ENCODE assay signal across 29 mouse cellular contexts in the genomic region with DNA sequence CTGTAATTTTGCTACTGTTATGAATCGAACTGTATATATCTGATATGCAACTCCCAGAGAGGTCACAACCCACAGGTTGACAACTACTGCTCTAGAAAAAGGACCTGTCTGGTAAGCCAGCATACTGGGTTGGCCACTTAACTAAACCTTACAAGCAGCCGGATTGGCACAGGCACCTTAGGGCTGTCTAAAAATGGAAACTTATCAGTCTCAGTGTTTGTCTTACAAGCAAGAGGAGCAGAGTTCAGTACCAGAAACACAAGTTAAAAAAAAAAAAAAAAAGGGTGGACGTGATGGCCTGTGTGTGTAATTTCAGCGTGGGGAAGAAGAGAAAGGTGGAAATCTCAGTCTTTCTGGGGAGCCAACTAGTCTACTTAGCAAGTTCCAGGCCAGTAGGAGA. TPM values are rescaled to one million over a fixed set of nuclear protein-coding genes. Genes with fewer than 3 reads are reported as not detected.
DNase-seq lines count a peak whose midpoint lies in the region; ATAC-seq and TF ChIP-seq lines count a peak whose summit lies in the region.
"Had no signal": no experiment of that assay in that cellular context is flagged by ENCODE, and none has a peak within 500 bp of the region (broad histone marks: within the 10 kb centered on the region; RNA-seq: fewer than 3 reads in every experiment).

No protein-coding gene starts in this region.

- H3K4me2 ChIP-seq in heart, embryonic 13.5 days = peak overlapping the region; percentile 1
- no peak overlapping the region for H3K4me2 ChIP-seq in intestine, embryonic 15.5 days (replicated peaks)
- H3K4me2 ChIP-seq in intestine, postnatal 0 days (replicated peaks; ENCODE audit: low read depth) = no peak overlapping the region
- no peak overlapping the region for H3K4me2 ChIP-seq in intestine, embryonic 16.5 days (ENCODE audit: low read depth, low read length)
- no peak overlapping the region for H3K4me2 ChIP-seq in kidney, embryonic 15.5 days
- H3K4me2 ChIP-seq: embryonic facial prominence, embryonic 15.5 days; forebrain, embryonic 12.5 days; liver, embryonic 13.5 days; lung, embryonic 15.5 days; midbrain, embryonic 15.5 days; neural tube, embryonic 15.5 days had no signal

- H3K27me3 ChIP-seq in heart, embryonic 13.5 days (replicated peaks) = no peaks in the 10 kb centered on the region
- H3K27me3 ChIP-seq in intestine, embryonic 15.5 days (replicated peaks) = no peaks in the 10 kb centered on the region
- no peaks in the 10 kb centered on the region for H3K27me3 ChIP-seq in intestine, postnatal 0 days (replicated peaks; ENCODE audit: control insufficient read depth, insufficient read depth, low read length)
- H3K27me3 ChIP-seq in intestine, embryonic 16.5 days (replicated peaks; ENCODE audit: control insufficient read depth, insufficient read depth, low read length) = no peaks in the 10 kb centered on the region
- H3K27me3 ChIP-seq in kidney, embryonic 15.5 days = no peaks in the 10 kb centered on the region
- H3K27me3 ChIP-seq: embryonic facial prominence, embryonic 15.5 days; forebrain, embryonic 12.5 days; liver, embryonic 13.5 days; lung, embryonic 15.5 days; midbrain, embryonic 15.5 days; neural tube, embryonic 15.5 days had no signal

- peak; percentile 48 for DNase-seq in cerebellum, adult 9-10 months
- DNase-seq in cerebellum, adult 9-11 months = no peak
- DNase-seq in heart, postnatal 4 days = no peak
- DNase-seq: adrenal gland, postnatal 10 days; forebrain, postnatal 0 days; gastrocnemius, postnatal 10 days; kidney, adult 9 months; kidney, postnatal 14 days; layer of hippocampus, adult 9-11 months; liver, embryonic 13.5 days; retina, postnatal 1 day; right cerebral cortex, postnatal 14 days; thymus, adult 18-20 months; thymus, postnatal 25 days had no signal

- H3K9ac ChIP-seq in heart, embryonic 13.5 days = no peak overlapping the region
- no peak overlapping the region for H3K9ac ChIP-seq in intestine, embryonic 15.5 days
- H3K9ac ChIP-seq in intestine, postnatal 0 days (ENCODE audit: low read depth, low read length) = no peak overlapping the region
- no peak overlapping the region for H3K9ac ChIP-seq in intestine, embryonic 16.5 days (ENCODE audit: low read depth, low read length)
- no peak overlapping the region for H3K9ac ChIP-seq in kidney, embryonic 15.5 days
- H3K9ac ChIP-seq: embryonic facial prominence, embryonic 15.5 days; forebrain, embryonic 12.5 days; forebrain, postnatal 0 days; liver, embryonic 13.5 days; lung, embryonic 15.5 days; midbrain, embryonic 15.5 days; neural tube, embryonic 15.5 days had no signal

- H3K27ac ChIP-seq in heart, embryonic 13.5 days (replicated peaks) = peak overlapping the region; percentile 88
- H3K27ac ChIP-seq in intestine, embryonic 15.5 days = no peak overlapping the region
- H3K27ac ChIP-seq in intestine, postnatal 0 days (ENCODE audit: low read depth, low read length) = no peak overlapping the region
- no peak overlapping the region for H3K27ac ChIP-seq in intestine, embryonic 16.5 days (ENCODE audit: low read length)
- H3K27ac ChIP-seq in kidney, embryonic 15.5 days = no peak overlapping the region
- H3K27ac ChIP-seq: embryonic facial prominence, embryonic 10.5 days; embryonic facial prominence, embryonic 15.5 days; liver, embryonic 13.5 days; midbrain, embryonic 15.5 days; neural tube, embryonic 15.5 days had no signal

- no peak for TF ChIP-seq CTCF in intestine, postnatal 0 days (IDR thresholded peaks at IDR 0.05; ENCODE audit: low read depth)

- H3K4me1 ChIP-seq in heart, embryonic 13.5 days = peaks cover 32% of the 10 kb centered on the region
- H3K4me1 ChIP-seq in intestine, embryonic 15.5 days (replicated peaks) = peaks cover 10% of the 10 kb centered on the region
- H3K4me1 ChIP-seq in intestine, postnatal 0 days (replicated peaks; ENCODE audit: control insufficient read depth, insufficient read depth, low read length) = no peaks in the 10 kb centered on the region
- H3K4me1 ChIP-seq in intestine, embryonic 16.5 days (ENCODE audit: control insufficient read depth, insufficient read depth, low read length) = peaks cover 5% of the 10 kb centered on the region; the same call in 1 of the 2 replicates
- H3K4me1 ChIP-seq in kidney, embryonic 15.5 days = no peaks in the 10 kb centered on the region
- H3K4me1 ChIP-seq: embryonic facial prominence, embryonic 15.5 days; forebrain, embryonic 12.5 days; neural tube, embryonic 15.5 days had no signal

- peaks cover 35% of the 10 kb centered on the region for H3K36me3 ChIP-seq in heart, embryonic 13.5 days
- no peaks in the 10 kb centered on the region for H3K36me3 ChIP-seq in intestine, embryonic 15.5 days
- peaks cover 40% of the 10 kb centered on the region for H3K36me3 ChIP-seq in intestine, postnatal 0 days (ENCODE audit: control insufficient read depth, insufficient read depth)
- peaks cover 4% of the 10 kb centered on the region; the same call in 1 of the 2 replicates for H3K36me3 ChIP-seq in intestine, embryonic 16.5 days (ENCODE audit: control insufficient read depth, insufficient read depth, low read length)
- H3K36me3 ChIP-seq in kidney, embryonic 15.5 days = peaks cover 21% of the 10 kb centered on the region

- no peak for ATAC-seq in heart, embryonic 13.5 days (ENCODE audit: extremely low read depth, insufficient number of reproducible peaks, low FRiP score, low TSS enrichment)
- ATAC-seq in intestine, embryonic 15.5 days = 0 out of 2 replicates have a peak, but pooled peaks have one; percentile 43
- no peak for ATAC-seq in intestine, postnatal 0 days
- peak; percentile 49; the same call in 1 of the 2 replicates for ATAC-seq in intestine, embryonic 16.5 days
- ATAC-seq in kidney, embryonic 15.5 days (replicated peaks; ENCODE audit: low FRiP score) = no peak
- ATAC-seq: forebrain, postnatal 0 days; hindbrain, embryonic 16.5 days; midbrain, embryonic 15.5 days had no signal

- no peaks in the 10 kb centered on the region for H3K9me3 ChIP-seq in heart, embryonic 13.5 days
- no peaks in the 10 kb centered on the region for H3K9me3 ChIP-seq in intestine, embryonic 15.5 days
- H3K9me3 ChIP-seq in intestine, postnatal 0 days (ENCODE audit: control insufficient read depth) = no peaks in the 10 kb centered on the region
- H3K9me3 ChIP-seq in intestine, embryonic 16.5 days (ENCODE audit: control insufficient read depth, low read length) = no peaks in the 10 kb centered on the region
- no peaks in the 10 kb centered on the region for H3K9me3 ChIP-seq in kidney, embryonic 15.5 days (replicated peaks)
- H3K9me3 ChIP-seq: embryonic facial prominence, embryonic 10.5 days; embryonic facial prominence, embryonic 15.5 days; forebrain, embryonic 12.5 days; G1E; liver, embryonic 13.5 days; lung, embryonic 15.5 days; midbrain, embryonic 10.5 days; midbrain, embryonic 15.5 days; neural tube, embryonic 15.5 days had no signal

- no peak overlapping the region for H3K4me3 ChIP-seq in heart, embryonic 13.5 days
- H3K4me3 ChIP-seq in intestine, embryonic 15.5 days (replicated peaks) = no peak overlapping the region
- H3K4me3 ChIP-seq in intestine, postnatal 0 days (ENCODE audit: low read depth, low read length) = no peak overlapping the region
- no peak overlapping the region for H3K4me3 ChIP-seq in intestine, embryonic 16.5 days (ENCODE audit: low read length)
- no peak overlapping the region for H3K4me3 ChIP-seq in kidney, embryonic 15.5 days (replicated peaks)
- H3K4me3 ChIP-seq: embryonic facial prominence, embryonic 10.5 days; embryonic facial prominence, embryonic 15.5 days; forebrain, embryonic 12.5 days; liver, embryonic 13.5 days; lung, embryonic 15.5 days; midbrain, embryonic 10.5 days; midbrain, embryonic 15.5 days; neural tube, embryonic 15.5 days had no signal

- 52% methylated on average over 4 of the region's 4 CpGs for WGBS in heart, embryonic 13.5 days
- 64% methylated on average over 4 of the region's 4 CpGs for WGBS in intestine, embryonic 15.5 days
- 49% methylated on average over 4 of the region's 4 CpGs for WGBS in intestine, postnatal 0 days
- WGBS in intestine, embryonic 16.5 days = 71% methylated on average over 4 of the region's 4 CpGs
- 83% methylated on average over 4 of the region's 4 CpGs for WGBS in kidney, embryonic 15.5 days

RNA-seq across cellular contexts. Expression of a gene that starts 8.4 kb away (rescaled TPM):
- 0.20 and 0.59 TPM in 2 replicates for polyA plus RNA-seq in heart, embryonic 13.5 days (2015; fragmentation: Nextera tagmentation; extraction: Ambion mirVana)
- not detected for total RNA-seq in heart, postnatal 4 days (2021)
- 0.98 and 2.2 TPM in 2 replicates for polyA plus RNA-seq in intestine, embryonic 15.5 days (2015; fragmentation: Nextera tagmentation; extraction: Ambion mirVana)
- polyA plus RNA-seq in intestine, postnatal 0 days (2015; fragmentation: Nextera tagmentation; extraction: Ambion mirVana) = 0.78 and 0.84 TPM in 2 replicates
- polyA plus RNA-seq in intestine, embryonic 16.5 days (2015; fragmentation: Nextera tagmentation; extraction: Ambion mirVana) = 1.8 and 2.0 TPM in 2 replicates
- polyA plus RNA-seq in kidney, embryonic 15.5 days (2015; fragmentation: Nextera tagmentation; extraction: Ambion mirVana) = 0.45 and 0.55 TPM in 2 replicates
- total RNA-seq: left cerebral cortex, postnatal 10 days had no signal
- polyA plus RNA-seq: forebrain, postnatal 0 days; hindbrain, embryonic 16.5 days; midbrain, embryonic 15.5 days; neural tube, embryonic 15.5 days had no signal

RNA-seq across cellular contexts. Expression of a gene that starts 11.3 kb away (rescaled TPM):
- polyA plus RNA-seq in heart, embryonic 13.5 days (2015; fragmentation: Nextera tagmentation; extraction: Ambion mirVana) = 29.4 and 30.9 TPM in 2 replicates
- total RNA-seq in heart, postnatal 4 days (2021) = 10 to 100 TPM; 62.6 to 63.4 TPM
- 18.6 and 23.7 TPM in 2 replicates for polyA plus RNA-seq in intestine, embryonic 15.5 days (2015; fragmentation: Nextera tagmentation; extraction: Ambion mirVana)
- polyA plus RNA-seq in intestine, postnatal 0 days (2015; fragmentation: Nextera tagmentation; extraction: Ambion mirVana) = 17.2 and 18.2 TPM in 2 replicates
- 20.3 and 22.3 TPM in 2 replicates for polyA plus RNA-seq in intestine, embryonic 16.5 days (2015; fragmentation: Nextera tagmentation; extraction: Ambion mirVana)
- polyA plus RNA-seq in kidney, embryonic 15.5 days (2015; fragmentation: Nextera tagmentation; extraction: Ambion mirVana) = 25.2 and 33.4 TPM in 2 replicates

RNA-seq across cellular contexts. Expression of a gene that starts 18.8 kb away (rescaled TPM):
- 1.9 and 2.3 TPM in 2 replicates for polyA plus RNA-seq in heart, embryonic 13.5 days (2015; fragmentation: Nextera tagmentation; extraction: Ambion mirVana)
- 1 to 10 TPM; 2.3 to 2.6 TPM for total RNA-seq in heart, postnatal 4 days (2021)
- 3.1 and 3.2 TPM in 2 replicates for polyA plus RNA-seq in intestine, embryonic 15.5 days (2015; fragmentation: Nextera tagmentation; extraction: Ambion mirVana)
- polyA plus RNA-seq in intestine, postnatal 0 days (2015; fragmentation: Nextera tagmentation; extraction: Ambion mirVana) = 4.4 and 4.8 TPM in 2 replicates
- polyA plus RNA-seq in intestine, embryonic 16.5 days (2015; fragmentation: Nextera tagmentation; extraction: Ambion mirVana) = 3.2 and 4.2 TPM in 2 replicates
- polyA plus RNA-seq in kidney, embryonic 15.5 days (2015; fragmentation: Nextera tagmentation; extraction: Ambion mirVana) = 2.2 and 2.7 TPM in 2 replicates

RNA-seq across cellular contexts. Expression of a gene that starts 22.6 kb away (rescaled TPM):
- polyA plus RNA-seq in heart, embryonic 13.5 days (2015; fragmentation: Nextera tagmentation; extraction: Ambion mirVana) = 51.3 and 62.5 TPM in 2 replicates
- 10 to 100 TPM; 42.2 to 45.1 TPM for total RNA-seq in heart, postnatal 4 days (2021)
- polyA plus RNA-seq in intestine, embryonic 15.5 days (2015; fragmentation: Nextera tagmentation; extraction: Ambion mirVana) = 76.5 and 96.8 TPM in 2 replicates
- 82.6 and 98.4 TPM in 2 replicates for polyA plus RNA-seq in intestine, postnatal 0 days (2015; fragmentation: Nextera tagmentation; extraction: Ambion mirVana)
- polyA plus RNA-seq in intestine, embryonic 16.5 days (2015; fragmentation: Nextera tagmentation; extraction: Ambion mirVana) = 105 and 109 TPM in 2 replicates
- 67.7 and 76.6 TPM in 2 replicates for polyA plus RNA-seq in kidney, embryonic 15.5 days (2015; fragmentation: Nextera tagmentation; extraction: Ambion mirVana)

RNA-seq across cellular contexts. Expression of a gene that starts 22.8 kb away (rescaled TPM):
- 21.4 and 23.3 TPM in 2 replicates for polyA plus RNA-seq in heart, embryonic 13.5 days (2015; fragmentation: Nextera tagmentation; extraction: Ambion mirVana)
- total RNA-seq in heart, postnatal 4 days (2021) = 10 to 100 TPM; 14.2 to 17.1 TPM
- 61.8 and 79.2 TPM in 2 replicates for polyA plus RNA-seq in intestine, embryonic 15.5 days (2015; fragmentation: Nextera tagmentation; extraction: Ambion mirVana)
- polyA plus RNA-seq in intestine, postnatal 0 days (2015; fragmentation: Nextera tagmentation; extraction: Ambion mirVana) = 146 and 154 TPM in 2 replicates
- polyA plus RNA-seq in intestine, embryonic 16.5 days (2015; fragmentation: Nextera tagmentation; extraction: Ambion mirVana) = 105 and 115 TPM in 2 replicates
- 25.9 and 30.3 TPM in 2 replicates for polyA plus RNA-seq in kidney, embryonic 15.5 days (2015; fragmentation: Nextera tagmentation; extraction: Ambion mirVana)

Comparison
In these comparisons a context has a peak if more than half of its experiments do, and no peak if none do; other contexts are left out.
1. ATAC-seq: peak in intestine, embryonic 15.5 days (single experiment) and intestine, embryonic 16.5 days (single experiment); none in heart, embryonic 13.5 days (single experiment), intestine, postnatal 0 days (single experiment) and kidney, embryonic 15.5 days (single experiment).